Comparison of ENCODE assay signal across 8 mouse cellular contexts in the genomic region with DNA sequence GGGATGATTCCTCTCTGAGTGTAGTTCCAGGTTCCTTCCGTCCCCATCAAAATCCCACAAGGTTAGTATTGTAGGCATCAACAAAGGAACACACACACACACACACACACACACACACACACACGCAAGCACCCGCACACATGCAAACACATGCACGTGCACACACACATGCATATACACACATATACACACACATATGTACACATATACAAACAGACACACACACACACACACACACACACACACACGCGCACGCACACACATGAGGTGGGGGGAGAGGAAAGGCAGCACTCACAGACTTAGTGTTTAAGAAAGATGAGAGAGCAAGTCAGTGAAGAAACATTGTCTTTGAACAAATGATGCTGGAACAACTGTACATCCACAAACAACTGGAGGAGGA. TPM values are rescaled to one million over a fixed set of nuclear protein-coding genes. Genes with fewer than 3 reads are reported as not detected.
A peak's percentile ranks its signal among the peaks of the same experiment; 100 is the strongest.
DNase-seq lines count a peak whose midpoint lies in the region; ATAC-seq lines count a peak whose summit lies in the region.

No protein-coding gene starts in this region.

- no peaks in the 10 kb centered on the region for H3K27me3 ChIP-seq in limb, embryonic 13.5 days

- peaks cover 9% of the 10 kb centered on the region; the same call in 1 of the 2 replicates for H3K4me1 ChIP-seq in limb, embryonic 13.5 days

- no peak for ATAC-seq in limb, embryonic 13.5 days (ENCODE audit: low FRiP score, low read depth)

- H3K36me3 ChIP-seq in limb, embryonic 13.5 days: no peaks in the 10 kb centered on the region

- H3K9ac ChIP-seq in limb, embryonic 13.5 days: no peak overlapping the region

- peak overlapping the region; percentile 66 for H3K4me2 ChIP-seq in limb, embryonic 13.5 days (replicated peaks)

- peaks cover 4% of the 10 kb centered on the region; the same call in 1 of the 2 replicates for H3K9me3 ChIP-seq in limb, embryonic 13.5 days

- H3K4me3 ChIP-seq in limb, embryonic 13.5 days: peak overlapping the region; percentile 54

- peak; percentile 27 for DNase-seq in embryo, embryonic 10.5 days (ENCODE audit: low spot score)
- no peak for DNase-seq in embryo, embryonic 10 days (ENCODE audit: low spot score)
- peak; percentile 14 for DNase-seq in thymus, postnatal 0 days (ENCODE audit: low spot score)
- no peak for DNase-seq in thymus, postnatal 36 days
- peak; percentile 36 for DNase-seq in retina, postnatal 1 day
- no peak for DNase-seq in adrenal gland, adult 18-20 months (ENCODE audit: low spot score in 2 of 2)
- no peak for DNase-seq in right cerebral cortex, postnatal 25 days

- H3K27ac ChIP-seq in limb, embryonic 13.5 days: no peak overlapping the region; the same call in 1 of the 2 replicates

- 84% methylated on average over 7 of the region's 7 CpGs for WGBS in limb, embryonic 13.5 days

RNA-seq across cellular contexts. Expression of gene Kmt5b, which starts 23.9 kb away (rescaled TPM):
- 24.7 and 31.1 TPM in 2 replicates for polyA plus RNA-seq in thymus, postnatal 0 days (2015; fragmentation: Nextera tagmentation; extraction: Ambion mirVana)
- 30.4 and 31.2 TPM in 2 replicates for polyA plus RNA-seq in limb, embryonic 13.5 days (2015; fragmentation: Nextera tagmentation; extraction: Ambion mirVana)
- 10 to 100 TPM; 40.3 to 47.9 TPM for total RNA-seq in adrenal gland, adult 18-20 months (2021)

RNA-seq across cellular contexts. Expression of gene 1810055G02Rik, which starts 35.3 kb away (rescaled TPM):
- polyA plus RNA-seq in thymus, postnatal 0 days (2015; fragmentation: Nextera tagmentation; extraction: Ambion mirVana): 6.8 and 8.6 TPM in 2 replicates
- 50.3 and 54.4 TPM in 2 replicates for polyA plus RNA-seq in limb, embryonic 13.5 days (2015; fragmentation: Nextera tagmentation; extraction: Ambion mirVana)
- 10 to 100 TPM; 32.5 to 43.3 TPM for total RNA-seq in adrenal gland, adult 18-20 months (2021)

RNA-seq across cellular contexts. Expression of gene Lrp5, which starts 57.0 kb away (rescaled TPM):
- 1.6 and 2.1 TPM in 2 replicates for polyA plus RNA-seq in thymus, postnatal 0 days (2015; fragmentation: Nextera tagmentation; extraction: Ambion mirVana)
- polyA plus RNA-seq in limb, embryonic 13.5 days (2015; fragmentation: Nextera tagmentation; extraction: Ambion mirVana): 7.1 and 7.7 TPM in 2 replicates
- 100 to 1,000 TPM; 102 to 103 TPM for total RNA-seq in adrenal gland, adult 18-20 months (2021)

Comparison
In these comparisons a context has a peak if more than half of its experiments do, and no peak if none do; other contexts are left out.
1. DNase-seq: peak in embryo, embryonic 10.5 days (single experiment), thymus, postnatal 0 days (single experiment) and retina, postnatal 1 day (single experiment); none in embryo, embryonic 10 days (single experiment), thymus, postnatal 36 days (0 of 2), adrenal gland, adult 18-20 months (0 of 2) and right cerebral cortex, postnatal 25 days (single experiment).